Mouse (Mus musculus) stomach, embryonic 14.5 days (tissue): Measurements from ENCODE around the gene Mrpl16. TPM values are rescaled to one million over a fixed set of nuclear protein-coding genes. Genes with fewer than 3 reads are reported as not detected.

Source experiments
- ATAC-seq: fragments of 200-750 bp; cut with Nextera tagmentation; 2 replicates; pipeline ENCODE4 v1.8.0; 2017; ENCODE audit warnings: low read depth, moderate TSS enrichment; ENCODE audit not compliant: insufficient number of reproducible peaks, insufficient read depth, low FRiP score
- H3K27ac ChIP-seq: fragments of 300-500 bp; sonication (generic); 2 replicates; pipeline ENCODE4 v1.5.1; 2014; ENCODE audit warnings: mild to moderate bottlenecking, low read length, moderate library complexity, mixed read lengths
- H3K27me3 ChIP-seq: fragments of 300-500 bp; sonication (generic); 2 replicates; pipeline ENCODE4 v1.6.1; 2014; ENCODE audit warnings: low read length, control low read depth, mixed read lengths; ENCODE audit not compliant: control insufficient read depth, insufficient read depth
- H3K36me3 ChIP-seq: fragments of 300-500 bp; sonication (generic); 2 replicates; pipeline ENCODE4 v1.6.1; 2014; ENCODE audit warnings: mild to moderate bottlenecking, control low read depth, low read length, moderate library complexity, mixed read lengths; ENCODE audit not compliant: control insufficient read depth, insufficient read depth
- H3K4me1 ChIP-seq: fragments of 300-500 bp; sonication (generic); 2 replicates; pipeline ENCODE4 v1.6.1; 2014; ENCODE audit warnings: low read length, control low read depth, mixed read lengths; ENCODE audit not compliant: control insufficient read depth, insufficient read depth
- H3K4me2 ChIP-seq: fragments of 300-500 bp; sonication (generic); replicated peaks from 2 replicates; pipeline ENCODE4 v1.6.1; 2014; ENCODE audit warnings: low read depth, low read length, control low read depth
- H3K4me3 ChIP-seq: fragments of 300-500 bp; sonication (generic); 2 replicates; pipeline ENCODE4 v1.5.1; 2014; ENCODE audit warnings: low read depth, low read length, control low read depth
- H3K9ac ChIP-seq: fragments of 300-500 bp; sonication (generic); replicated peaks from 2 replicates; pipeline ENCODE4 v1.6.1; 2014; ENCODE audit warnings: low read depth, mild to moderate bottlenecking, control low read depth, low read length, moderate library complexity, mixed read lengths
- H3K9me3 ChIP-seq: fragments of 300-500 bp; sonication (generic); 2 replicates; pipeline ENCODE4 v1.6.1; 2016; ENCODE audit warnings: low read depth, low read length, control low read depth; ENCODE audit not compliant: control insufficient read depth
- WGBS: fragments of 180-500 bp; shearing (Covaris S2); extraction: QIAGEN DNeasy Blood & Tissue Kit; methylation state at CpG from one replicate; pipeline ENCODE4 v1.1.7; 2014; 5-methylcytosine and 5-hydroxymethylcytosine counted together
- polyA plus RNA-seq: library from polyadenylated mRNA; unstranded; fragments of >200 nt; fragmentation: Nextera tagmentation; extraction: Ambion mirVana; gene quantifications from 2 replicates; pipeline ENCODE4 v1.2.1, GENCODE M21; 2014

Gene Mrpl16
- polyA plus RNA-seq, 1 experiment from 2014 or later = 51.1 TPM

- no peaks in the 10 kb centered on the region for H3K9me3 ChIP-seq
- no peak overlapping the region for H3K4me3 ChIP-seq
- no peaks in the 10 kb centered on the region for H3K36me3 ChIP-seq
- no peak overlapping the region for H3K4me2 ChIP-seq
- WGBS = 78% methylated on average over 3 of the region's 3 CpGs
- H3K9ac ChIP-seq = no peak overlapping the region
- no peak overlapping the region for H3K27ac ChIP-seq
- ATAC-seq = no peak
- H3K4me1 ChIP-seq = no peaks in the 10 kb centered on the region
- H3K27me3 ChIP-seq = no peaks in the 10 kb centered on the region
These were observed 5.1 kb upstream of the Mrpl16 start for GRCm38 (mm10) chr19:11765059-11765458.

- Histone ChIP-seq H3K27ac (no peak overlapping the region), H3K4me3 (no peak overlapping the region), H3K9ac (no peak overlapping the region), H3K4me2 (no peak overlapping the region), H3K4me1 (0 out of 2 replicates have a peak, but pooled peaks cover 6% of the 10 kb centered on the region), H3K9me3 (no peaks in the 10 kb centered on the region), H3K36me3 (no peaks in the 10 kb centered on the region), H3K27me3 (no peaks in the 10 kb centered on the region)
- no peak for ATAC-seq
- WGBS = 66% methylated on average over 4 of the region's 4 CpGs
These were observed 3.8 kb upstream of the Mrpl16 start for GRCm38 (mm10) chr19:11766413-11766812.

- H3K27ac ChIP-seq = no peak overlapping the region
- H3K4me2 ChIP-seq = no peak overlapping the region
- 15% methylated on average over 3 of the region's 3 CpGs for WGBS
- no peaks in the 10 kb centered on the region for H3K9me3 ChIP-seq
- no peak overlapping the region for H3K9ac ChIP-seq
- H3K36me3 ChIP-seq = no peaks in the 10 kb centered on the region; the same call in 1 of the 2 replicates
- no peak overlapping the region for H3K4me3 ChIP-seq
- ATAC-seq = no peak
- H3K27me3 ChIP-seq = no peaks in the 10 kb centered on the region
- 0 out of 2 replicates have a peak, but pooled peaks cover 6% of the 10 kb centered on the region for H3K4me1 ChIP-seq
These were observed 2.0 kb upstream of the Mrpl16 start for GRCm38 (mm10) chr19:11768163-11768562.

GRCm38 (mm10) chr19:11769257-11769920 lies 802 bp upstream of the Mrpl16 start:
- WGBS = 86% methylated on average over 5 of the region's 5 CpGs
- H3K9ac ChIP-seq = no peak overlapping the region
- no peaks in the 10 kb centered on the region for H3K9me3 ChIP-seq
- no peak for ATAC-seq
- no peak overlapping the region for H3K4me3 ChIP-seq
- 0 out of 2 replicates have a peak, but pooled peaks cover 6% of the 10 kb centered on the region for H3K4me1 ChIP-seq
- no peaks in the 10 kb centered on the region for H3K27me3 ChIP-seq
- peaks cover 7% of the 10 kb centered on the region; the same call in 1 of the 2 replicates for H3K36me3 ChIP-seq
- no peak overlapping the region for H3K27ac ChIP-seq
- H3K4me2 ChIP-seq = peak overlapping the region; percentile 74

GRCm38 (mm10) chr19:11777191-11777865 lies 7.1 kb downstream of the Mrpl16 start:
- Histone ChIP-seq H3K27ac (no peak overlapping the region), H3K36me3 (peaks cover 10% of the 10 kb centered on the region; the same call in 1 of the 2 replicates), H3K4me1 (no peaks in the 10 kb centered on the region), H3K27me3 (no peaks in the 10 kb centered on the region), H3K9ac (no peak overlapping the region), H3K9me3 (no peaks in the 10 kb centered on the region), H3K4me3 (no peak overlapping the region), H3K4me2 (no peak overlapping the region)
- no peak for ATAC-seq
- 62% methylated on average over 7 of the region's 7 CpGs for WGBS

DNA sequence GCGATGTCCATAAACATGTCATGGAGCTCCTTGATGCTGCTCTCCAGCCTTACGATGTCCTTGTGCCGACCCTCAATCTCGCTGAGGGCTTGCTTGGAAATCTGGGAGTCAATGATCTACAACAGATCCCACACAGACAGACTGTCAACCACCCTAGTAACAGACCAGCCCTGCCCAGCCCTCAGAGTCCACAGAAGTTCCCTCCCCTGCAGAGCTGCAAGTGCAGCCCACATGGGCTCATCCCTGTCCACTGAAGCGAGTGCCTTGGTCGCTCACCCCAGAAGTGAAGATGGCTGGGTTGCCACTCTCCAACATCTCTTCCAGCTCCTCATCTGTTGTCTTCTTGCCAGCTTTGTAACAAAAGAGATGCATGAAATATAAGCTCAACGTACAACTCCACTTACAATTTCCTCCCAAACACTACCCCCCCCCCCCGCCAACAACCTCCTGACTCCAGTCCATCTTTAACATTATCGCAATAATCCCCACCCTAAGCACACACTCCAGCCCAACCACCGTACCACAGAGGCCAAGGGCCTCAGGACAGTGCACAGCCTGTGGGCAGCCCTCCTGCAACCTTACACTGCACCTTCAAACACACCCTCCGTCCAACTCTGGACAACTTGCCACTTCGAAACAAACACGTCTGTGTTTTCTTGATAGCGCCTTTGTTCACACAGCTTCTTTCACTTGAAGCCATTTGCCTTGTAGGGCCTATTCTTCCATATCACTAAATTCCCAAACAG lies 15.4 kb downstream of the Mrpl16 start:
- ATAC-seq = no peak
- no peak overlapping the region for H3K4me2 ChIP-seq
- H3K36me3 ChIP-seq = peaks cover 4% of the 10 kb centered on the region
- no peaks in the 10 kb centered on the region for H3K9me3 ChIP-seq
- H3K27ac ChIP-seq = no peak overlapping the region
- no peak overlapping the region for H3K4me3 ChIP-seq
- 92% methylated on average over 14 of the region's 14 CpGs for WGBS
- H3K9ac ChIP-seq = no peak overlapping the region
- no peaks in the 10 kb centered on the region for H3K4me1 ChIP-seq
- no peaks in the 10 kb centered on the region for H3K27me3 ChIP-seq

DNA sequence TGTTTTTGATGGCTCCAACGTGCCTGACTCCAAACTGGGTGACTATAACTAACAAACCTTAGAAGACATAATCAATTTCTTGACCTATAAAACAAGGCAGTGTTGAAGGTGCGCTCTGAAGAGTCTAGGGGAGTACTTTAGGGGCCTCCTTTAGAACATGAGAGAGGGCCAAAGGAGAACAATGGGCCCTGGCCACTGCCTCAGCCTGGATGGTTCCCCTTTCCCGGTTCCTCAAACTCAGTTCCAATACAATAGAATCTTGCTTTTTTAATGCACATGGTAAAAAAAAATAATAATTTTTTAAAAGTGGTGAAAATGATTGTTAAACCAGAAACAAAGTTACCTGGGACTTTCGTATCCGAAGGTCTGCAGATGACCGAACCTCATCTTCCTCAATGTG lies 17.6 kb downstream of the Mrpl16 start:
- WGBS = 95% methylated on average over 6 of the region's 6 CpGs
- peaks cover 4% of the 10 kb centered on the region for H3K36me3 ChIP-seq
- H3K27me3 ChIP-seq = no peaks in the 10 kb centered on the region
- H3K4me1 ChIP-seq = no peaks in the 10 kb centered on the region
- no peak overlapping the region for H3K4me3 ChIP-seq
- no peak overlapping the region for H3K9ac ChIP-seq
- no peak overlapping the region for H3K4me2 ChIP-seq
- ATAC-seq = no peak
- H3K27ac ChIP-seq = no peak overlapping the region
- no peaks in the 10 kb centered on the region for H3K9me3 ChIP-seq

- Histone ChIP-seq H3K9me3 (no peaks in the 10 kb centered on the region), H3K4me1 (no peaks in the 10 kb centered on the region), H3K4me2 (no peak overlapping the region), H3K27me3 (no peaks in the 10 kb centered on the region), H3K36me3 (peaks cover 4% of the 10 kb centered on the region), H3K4me3 (no peak overlapping the region), H3K27ac (no peak overlapping the region), H3K9ac (no peak overlapping the region)
- no peak for ATAC-seq
- 72% methylated on average over 6 of the region's 6 CpGs for WGBS
These were observed 18.7 kb downstream of the Mrpl16 start for GRCm38 (mm10) chr19:11788876-11789275.
